Mouse (Mus musculus): ENCODE measurements around the gene Ablim1. TPM values are rescaled to one million over a fixed set of nuclear protein-coding genes. Genes with fewer than 3 reads are reported as not detected.

Ablim1 gene
- polyA plus RNA-seq, 1 experiment from 2014 or later = 11.6 TPM

- no peaks in the 10 kb centered on the region for H3K9me3 ChIP-seq (ENCODE audit: control insufficient read depth, low read length)
- no peak overlapping the region for H3K9ac ChIP-seq (ENCODE audit: low read depth, low read length)
- H3K36me3 ChIP-seq (ENCODE audit: control insufficient read depth, insufficient read depth, low read length) = no peaks in the 10 kb centered on the region
- H3K27ac ChIP-seq (ENCODE audit: low read depth, low read length) = no peak overlapping the region
- no peaks in the 10 kb centered on the region for H3K4me1 ChIP-seq (replicated peaks; ENCODE audit: control insufficient read depth, insufficient read depth, low read length)
- H3K4me3 ChIP-seq (ENCODE audit: low read depth, low read length) = no peak overlapping the region
- no peak overlapping the region for H3K4me2 ChIP-seq
- no peak for DNase-seq (ENCODE audit: low spot score)
- no peaks in the 10 kb centered on the region for H3K27me3 ChIP-seq (replicated peaks; ENCODE audit: control insufficient read depth, insufficient read depth, low read length)
- no peak for ATAC-seq (replicated peaks; ENCODE audit: low FRiP score)
- 76% methylated on average over 5 of the region's 5 CpGs for WGBS
Measured at GRCm38 (mm10) chr19:57224390-57224789, 90.3 kb downstream of the Ablim1 start.

- H3K27me3 ChIP-seq (replicated peaks; ENCODE audit: control insufficient read depth, insufficient read depth, low read length) = no peaks in the 10 kb centered on the region
- WGBS = 77% methylated on average over 3 of the region's 3 CpGs
- H3K4me2 ChIP-seq = no peak overlapping the region
- H3K9ac ChIP-seq (ENCODE audit: low read depth, low read length) = no peak overlapping the region
- no peaks in the 10 kb centered on the region for H3K4me1 ChIP-seq (replicated peaks; ENCODE audit: control insufficient read depth, insufficient read depth, low read length)
- no peaks in the 10 kb centered on the region for H3K9me3 ChIP-seq (ENCODE audit: control insufficient read depth, low read length)
- no peaks in the 10 kb centered on the region for H3K36me3 ChIP-seq (ENCODE audit: control insufficient read depth, insufficient read depth, low read length)
- no peak overlapping the region for H3K4me3 ChIP-seq (ENCODE audit: low read depth, low read length)
- no peak for DNase-seq (ENCODE audit: low spot score)
- ATAC-seq (replicated peaks; ENCODE audit: low FRiP score) = no peak
- no peak overlapping the region for H3K27ac ChIP-seq (ENCODE audit: low read depth, low read length)
Measured at GRCm38 (mm10) chr19:57223686-57224085, 91.0 kb downstream of the Ablim1 start.

- H3K27me3 ChIP-seq (replicated peaks; ENCODE audit: control insufficient read depth, insufficient read depth, low read length) = no peaks in the 10 kb centered on the region
- H3K4me1 ChIP-seq (replicated peaks; ENCODE audit: control insufficient read depth, insufficient read depth, low read length) = no peaks in the 10 kb centered on the region
- H3K27ac ChIP-seq (ENCODE audit: low read depth, low read length) = no peak overlapping the region
- H3K4me2 ChIP-seq = no peak overlapping the region
- H3K4me3 ChIP-seq (ENCODE audit: low read depth, low read length) = no peak overlapping the region
- DNase-seq (ENCODE audit: low spot score) (no peak), ATAC-seq (replicated peaks; ENCODE audit: low FRiP score) (no peak)
- no peaks in the 10 kb centered on the region for H3K9me3 ChIP-seq (ENCODE audit: control insufficient read depth, low read length)
- no peaks in the 10 kb centered on the region for H3K36me3 ChIP-seq (ENCODE audit: control insufficient read depth, insufficient read depth, low read length)
- H3K9ac ChIP-seq (ENCODE audit: low read depth, low read length) = no peak overlapping the region
- 90% methylated on average over 6 of the region's 6 CpGs for WGBS
Measured at GRCm38 (mm10) chr19:57222657-57223056, 92.1 kb downstream of the Ablim1 start.

- Histone ChIP-seq H3K36me3 (ENCODE audit: control insufficient read depth, insufficient read depth, low read length) (no peaks in the 10 kb centered on the region), H3K4me2 (no peak overlapping the region), H3K9me3 (ENCODE audit: control insufficient read depth, low read length) (no peaks in the 10 kb centered on the region), H3K9ac (ENCODE audit: low read depth, low read length) (no peak overlapping the region), H3K27me3 (replicated peaks; ENCODE audit: control insufficient read depth, insufficient read depth, low read length) (no peaks in the 10 kb centered on the region), H3K27ac (ENCODE audit: low read depth, low read length) (no peak overlapping the region), H3K4me3 (ENCODE audit: low read depth, low read length) (no peak overlapping the region), H3K4me1 (replicated peaks; ENCODE audit: control insufficient read depth, insufficient read depth, low read length) (no peaks in the 10 kb centered on the region)
- no peak for ATAC-seq (replicated peaks; ENCODE audit: low FRiP score)
- WGBS = 63% methylated on average over 7 of the region's 7 CpGs
- no peak for DNase-seq (ENCODE audit: low spot score)
Measured at GRCm38 (mm10) chr19:57221684-57222235, 93.0 kb downstream of the Ablim1 start.

GRCm38 (mm10) chr19:57219758-57220157 is 95.0 kb downstream of the Ablim1 start:
- no peak for ATAC-seq (replicated peaks; ENCODE audit: low FRiP score)
- WGBS = 71% methylated on average over 11 of the region's 11 CpGs
- H3K4me1 ChIP-seq (replicated peaks; ENCODE audit: control insufficient read depth, insufficient read depth, low read length) = no peaks in the 10 kb centered on the region
- H3K9ac ChIP-seq (ENCODE audit: low read depth, low read length) = no peak overlapping the region
- no peaks in the 10 kb centered on the region for H3K27me3 ChIP-seq (replicated peaks; ENCODE audit: control insufficient read depth, insufficient read depth, low read length)
- no peaks in the 10 kb centered on the region for H3K36me3 ChIP-seq (ENCODE audit: control insufficient read depth, insufficient read depth, low read length)
- no peaks in the 10 kb centered on the region for H3K9me3 ChIP-seq (ENCODE audit: control insufficient read depth, low read length)
- no peak overlapping the region for H3K4me2 ChIP-seq
- no peak overlapping the region for H3K27ac ChIP-seq (ENCODE audit: low read depth, low read length)
- no peak overlapping the region for H3K4me3 ChIP-seq (ENCODE audit: low read depth, low read length)
- no peak for DNase-seq (ENCODE audit: low spot score)

- Histone ChIP-seq H3K36me3 (ENCODE audit: control insufficient read depth, insufficient read depth, low read length) (no peaks in the 10 kb centered on the region), H3K9me3 (ENCODE audit: control insufficient read depth, low read length) (no peaks in the 10 kb centered on the region), H3K4me3 (ENCODE audit: low read depth, low read length) (no peak overlapping the region), H3K27ac (ENCODE audit: low read depth, low read length) (no peak overlapping the region), H3K9ac (ENCODE audit: low read depth, low read length) (no peak overlapping the region), H3K27me3 (replicated peaks; ENCODE audit: control insufficient read depth, insufficient read depth, low read length) (no peaks in the 10 kb centered on the region), H3K4me2 (no peak overlapping the region), H3K4me1 (replicated peaks; ENCODE audit: control insufficient read depth, insufficient read depth, low read length) (no peaks in the 10 kb centered on the region)
- 60% methylated on average over 4 of the region's 4 CpGs for WGBS
- no peak for DNase-seq (ENCODE audit: low spot score)
- no peak for ATAC-seq (replicated peaks; ENCODE audit: low FRiP score)
Measured at GRCm38 (mm10) chr19:57217161-57217560, 97.6 kb downstream of the Ablim1 start.

GRCm38 (mm10) chr19:57215527-57215926 is 99.2 kb downstream of the Ablim1 start:
- Histone ChIP-seq H3K9ac (ENCODE audit: low read depth, low read length) (no peak overlapping the region), H3K36me3 (ENCODE audit: control insufficient read depth, insufficient read depth, low read length) (no peaks in the 10 kb centered on the region), H3K4me1 (replicated peaks; ENCODE audit: control insufficient read depth, insufficient read depth, low read length) (no peaks in the 10 kb centered on the region), H3K27me3 (replicated peaks; ENCODE audit: control insufficient read depth, insufficient read depth, low read length) (no peaks in the 10 kb centered on the region), H3K4me2 (no peak overlapping the region), H3K9me3 (ENCODE audit: control insufficient read depth, low read length) (no peaks in the 10 kb centered on the region), H3K27ac (ENCODE audit: low read depth, low read length) (no peak overlapping the region), H3K4me3 (ENCODE audit: low read depth, low read length) (no peak overlapping the region)
- DNase-seq (ENCODE audit: low spot score) (no peak), ATAC-seq (replicated peaks; ENCODE audit: low FRiP score) (no peak)
- 78% methylated on average over 8 of the region's 8 CpGs for WGBS

GRCm38 (mm10) chr19:57212406-57212805 is 102.3 kb downstream of the Ablim1 start:
- no peak overlapping the region for H3K27ac ChIP-seq (ENCODE audit: low read depth, low read length)
- H3K9ac ChIP-seq (ENCODE audit: low read depth, low read length) = no peak overlapping the region
- no peaks in the 10 kb centered on the region for H3K4me1 ChIP-seq (replicated peaks; ENCODE audit: control insufficient read depth, insufficient read depth, low read length)
- 55% methylated on average over 2 of the region's 2 CpGs for WGBS
- H3K4me2 ChIP-seq = no peak overlapping the region
- no peaks in the 10 kb centered on the region for H3K27me3 ChIP-seq (replicated peaks; ENCODE audit: control insufficient read depth, insufficient read depth, low read length)
- no peaks in the 10 kb centered on the region for H3K36me3 ChIP-seq (ENCODE audit: control insufficient read depth, insufficient read depth, low read length)
- DNase-seq (ENCODE audit: low spot score) (no peak), ATAC-seq (replicated peaks; ENCODE audit: low FRiP score) (no peak)
- no peaks in the 10 kb centered on the region for H3K9me3 ChIP-seq (ENCODE audit: control insufficient read depth, low read length)
- H3K4me3 ChIP-seq (ENCODE audit: low read depth, low read length) = no peak overlapping the region

GRCm38 (mm10) chr19:57211444-57212111 is 103.1 kb downstream of the Ablim1 start:
- H3K9me3 ChIP-seq (ENCODE audit: control insufficient read depth, low read length) = no peaks in the 10 kb centered on the region
- H3K27me3 ChIP-seq (replicated peaks; ENCODE audit: control insufficient read depth, insufficient read depth, low read length) = no peaks in the 10 kb centered on the region; the same call in 1 of the 2 replicates
- H3K4me3 ChIP-seq (ENCODE audit: low read depth, low read length) = no peak overlapping the region
- WGBS = 56% methylated on average over 15 of the region's 15 CpGs
- H3K27ac ChIP-seq (ENCODE audit: low read depth, low read length) = no peak overlapping the region
- no peaks in the 10 kb centered on the region for H3K36me3 ChIP-seq (ENCODE audit: control insufficient read depth, insufficient read depth, low read length)
- no peaks in the 10 kb centered on the region for H3K4me1 ChIP-seq (replicated peaks; ENCODE audit: control insufficient read depth, insufficient read depth, low read length)
- ATAC-seq (replicated peaks; ENCODE audit: low FRiP score) = no peak
- no peak for DNase-seq (ENCODE audit: low spot score)
- no peak overlapping the region for H3K4me2 ChIP-seq
- H3K9ac ChIP-seq (ENCODE audit: low read depth, low read length) = no peak overlapping the region
